Mouse (Mus musculus) kidney, postnatal 14 days (tissue): ENCODE measurements at regions not wholly inside any gene's neighbourhood (a gene's known extent, or its start where the extent isn't known, plus 50 kb on each side); places are given as distances from the start of the nearest gene placed in this dataset.

ENCODE experiments used
- DNase-seq: peaks from one replicate; pipeline ENCODE4 v3.0.0; 2022; ENCODE audit warnings: mixed read lengths

- no peak for DNase-seq
Measured at GRCm38 (mm10) chr2:178843458-178843857, 413.1 kb downstream of the Cdh26 start.

- no peak for DNase-seq
Measured at GRCm38 (mm10) chr2:178844561-178844960, 414.2 kb downstream of the Cdh26 start.

- no peak for DNase-seq
Measured at GRCm38 (mm10) chr2:178850320-178850719, 420.0 kb downstream of the Cdh26 start.

GRCm38 (mm10) chr2:178850769-178851168 is 420.4 kb downstream of the Cdh26 start:
- no peak for DNase-seq

GRCm38 (mm10) chr2:178854012-178854411 is 423.7 kb downstream of the Cdh26 start:
- DNase-seq, result no peak

- DNase-seq, result no peak
Measured at GRCm38 (mm10) chr2:178854760-178855159, 424.4 kb downstream of the Cdh26 start.

- no peak for DNase-seq
Measured at GRCm38 (mm10) chr2:178862620-178863019, 432.3 kb downstream of the Cdh26 start.

GRCm38 (mm10) chr2:178867086-178867485 is 436.8 kb downstream of the Cdh26 start:
- peak; percentile 21 for DNase-seq

GRCm38 (mm10) chr2:178869160-178869559 is 438.8 kb downstream of the Cdh26 start:
- no peak for DNase-seq

GRCm38 (mm10) chr2:178878436-178878835 is 448.1 kb downstream of the Cdh26 start:
- no peak for DNase-seq

GRCm38 (mm10) chr2:178885686-178886085 is 455.4 kb downstream of the Cdh26 start:
- DNase-seq, result peak; percentile 4

GRCm38 (mm10) chr2:178888704-178889103 is 458.4 kb downstream of the Cdh26 start:
- DNase-seq, result no peak

GRCm38 (mm10) chr2:178902397-178902796 is 472.1 kb downstream of the Cdh26 start:
- DNase-seq, result no peak

GRCm38 (mm10) chr2:178909325-178909724 is 479.0 kb downstream of the Cdh26 start:
- DNase-seq, result no peak

- no peak for DNase-seq
Measured at GRCm38 (mm10) chr2:178911646-178912045, 481.3 kb downstream of the Cdh26 start.

GRCm38 (mm10) chr2:178916316-178917033 is 486.1 kb downstream of the Cdh26 start:
- no peak for DNase-seq

GRCm38 (mm10) chr2:178924456-178925115 is 494.3 kb downstream of the Cdh26 start:
- no peak for DNase-seq

- DNase-seq, result peak; percentile 16
Measured at GRCm38 (mm10) chr2:178927038-178927660, 496.8 kb downstream of the Cdh26 start.

GRCm38 (mm10) chr2:178929033-178929432 is 498.7 kb downstream of the Cdh26 start:
- DNase-seq, result no peak

- DNase-seq, result no peak
Measured at GRCm38 (mm10) chr2:178930125-178930524, 499.8 kb downstream of the Cdh26 start.

- no peak for DNase-seq
Measured at GRCm38 (mm10) chr2:178948471-178948870, 493.8 kb upstream of the Cdh4 start.

- no peak for DNase-seq
Measured at GRCm38 (mm10) chr2:178949103-178949502, 493.1 kb upstream of the Cdh4 start.

- DNase-seq, result no peak
Measured at GRCm38 (mm10) chr2:178950304-178950703, 491.9 kb upstream of the Cdh4 start.
